Mouse (Mus musculus) bone marrow macrophage, adult 2 months (primary cell): ENCODE results near the gene Mad1l1. TPM values are rescaled to one million over a fixed set of nuclear protein-coding genes. Genes with fewer than 3 reads are reported as not detected.
"Not testable (repeated sequence)": the region's sequence is repeated elsewhere in the genome, so short reads cannot be mapped to it uniquely, and the experiment has no call there.

Experiments
- H3K27ac ChIP-seq: 2 replicates; pipeline ENCODE4 v1.5.1; 2012; ENCODE audit warnings: low read depth, low read length; ENCODE audit not compliant: insufficient read depth
- H3K4me1 ChIP-seq: 2 replicates; pipeline ENCODE4 v1.6.1; 2012; ENCODE audit warnings: low read length; ENCODE audit not compliant: control insufficient read depth, insufficient read depth
- H3K4me3 ChIP-seq: 2 replicates; pipeline ENCODE4 v1.5.1; 2012; ENCODE audit warnings: mild to moderate bottlenecking, low read length, moderate library complexity; ENCODE audit not compliant: insufficient read depth
- CTCF ChIP-seq: IDR thresholded peaks from 2 replicates; pipeline ENCODE4 v1.5.1; 2012; ENCODE audit warnings: low read depth, mild to moderate bottlenecking, low read length, moderate library complexity
- POLR2A ChIP-seq: IDR thresholded peaks from 2 replicates; pipeline ENCODE4 v1.6.1; 2012; ENCODE audit warnings: mild to moderate bottlenecking, low read depth, low read length, borderline replicate concordance
- polyA plus RNA-seq: library from polyadenylated mRNA; stranded (reverse); fragments of >200 nt; gene quantifications from 2 replicates; pipeline ENCODE4 v1.2.4, GENCODE M21; 2012; ENCODE audit not compliant: missing spikeins, insufficient read depth, insufficient read length

Mad1l1 gene
- 16.5 and 18.0 TPM in 2 replicates for polyA plus RNA-seq

DNA sequence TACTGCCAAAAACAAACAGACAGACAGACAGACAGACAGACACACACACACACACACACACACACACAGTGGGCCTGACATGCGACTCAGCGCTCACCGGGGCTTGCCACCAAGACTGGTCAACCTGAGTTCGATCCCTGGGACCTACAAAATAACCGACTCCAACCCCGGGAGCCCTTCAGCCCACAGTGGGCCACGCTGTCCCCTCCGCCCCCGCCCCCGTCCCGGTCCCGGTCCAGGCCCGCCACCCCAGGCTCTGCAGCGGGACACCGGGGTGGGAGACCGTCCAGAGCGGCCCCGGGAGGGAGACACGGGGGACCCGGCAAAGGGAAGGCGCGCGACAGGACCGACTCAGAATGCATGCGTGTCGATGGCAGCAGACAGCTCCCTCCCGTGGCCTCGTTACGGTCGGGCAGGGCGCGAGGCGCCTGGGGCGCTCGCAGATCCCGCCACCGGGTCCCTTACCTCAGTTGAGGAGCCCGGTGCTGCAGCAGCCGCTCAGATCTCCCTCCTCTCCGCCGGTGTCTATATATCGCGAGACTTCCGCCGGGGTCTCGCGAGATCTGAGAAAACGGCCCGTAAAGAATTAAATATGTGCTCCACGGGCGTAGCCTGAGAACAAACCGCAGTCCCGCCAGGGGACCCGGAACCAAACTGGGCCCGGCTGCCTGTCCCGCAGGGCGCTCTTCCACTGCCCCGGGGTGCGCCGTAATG is at the start of gene Mad1l1, which contains the start of gene Nudt1:
Gene Mad1l1 (minus strand): TSS at position 511 of the 714 bp plus-strand sequence.
Gene Nudt1 (plus strand): TSS at position 615 of the 714 bp plus-strand sequence.
- peak within 1 kb of the TSS; percentile 87 for H3K27ac ChIP-seq
- H3K4me3 ChIP-seq: peak within 1 kb of the TSS; percentile 98
- peaks cover 5% of the 10 kb centered on the region for H3K4me1 ChIP-seq
- TF ChIP-seq CTCF (no peak), POLR2A (no peak; the same call in 1 of the 2 replicates)

DNA sequence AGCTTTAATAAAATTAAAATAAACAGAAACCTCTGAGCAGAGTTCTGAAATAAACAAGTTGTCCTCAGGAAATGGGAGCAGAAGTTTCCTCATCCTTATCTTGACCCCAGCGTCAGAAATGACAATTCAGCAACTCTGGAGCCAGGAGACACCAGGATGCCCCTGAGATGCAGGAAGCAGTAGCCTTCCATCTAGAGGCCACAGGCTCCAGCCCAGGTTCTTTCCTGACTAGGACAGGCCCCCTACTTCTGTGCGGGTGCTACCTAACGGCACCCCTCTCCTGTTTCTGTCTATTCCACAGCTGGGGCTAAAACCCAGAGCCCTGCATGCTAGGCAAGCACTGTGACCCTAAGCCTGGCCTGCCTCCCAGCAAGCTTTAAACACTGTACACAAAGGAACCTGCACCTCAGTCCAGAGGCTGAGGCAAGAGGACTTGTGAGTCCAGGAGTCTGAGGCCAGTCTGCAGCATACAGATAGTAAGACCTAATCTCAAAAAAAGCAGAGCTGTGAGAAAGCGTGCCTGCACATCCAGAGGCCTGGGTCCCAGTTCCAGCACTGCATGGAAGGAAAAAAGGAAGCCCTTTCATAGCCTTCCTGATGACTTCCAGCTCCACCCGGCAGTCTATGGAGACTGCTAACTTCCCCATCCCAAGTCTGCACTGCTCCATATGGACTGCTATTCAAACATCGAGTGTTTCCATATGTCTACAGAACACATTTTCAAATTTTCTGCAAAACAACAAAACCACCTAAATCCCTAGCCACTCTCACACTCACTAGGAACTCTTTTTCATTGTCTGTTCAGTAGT is 49.3 kb upstream of the Mad1l1 start:
- Histone ChIP-seq H3K4me3 (no peak overlapping the region), H3K27ac (peak overlapping the region; percentile 48), H3K4me1 (peaks cover 47% of the 10 kb centered on the region)
- TF ChIP-seq CTCF: no peak
- no peak for TF ChIP-seq POLR2A

DNA sequence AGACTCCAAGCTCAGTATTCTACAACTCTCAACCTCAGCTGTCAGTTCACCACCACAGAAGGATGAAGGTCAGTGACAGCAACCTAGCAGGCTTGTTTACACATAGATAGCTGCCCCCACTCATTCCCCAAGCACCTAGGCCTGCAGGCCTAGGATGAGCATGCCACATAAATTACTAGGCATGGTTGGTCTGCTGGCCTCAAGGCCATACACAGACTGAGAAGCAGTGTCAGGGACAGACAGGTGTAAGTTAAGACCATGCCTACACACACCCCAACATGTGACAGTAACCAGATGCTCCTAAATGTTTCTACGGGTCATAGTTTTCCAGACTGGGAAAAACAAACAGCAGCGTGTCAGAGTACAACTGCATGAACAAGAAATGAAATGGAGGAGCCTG is 48.1 kb upstream of the Mad1l1 start:
- Histone ChIP-seq H3K27ac (no peak overlapping the region), H3K4me1 (peaks cover 41% of the 10 kb centered on the region), H3K4me3 (no peak overlapping the region)
- no peak for TF ChIP-seq CTCF
- no peak for TF ChIP-seq POLR2A

DNA sequence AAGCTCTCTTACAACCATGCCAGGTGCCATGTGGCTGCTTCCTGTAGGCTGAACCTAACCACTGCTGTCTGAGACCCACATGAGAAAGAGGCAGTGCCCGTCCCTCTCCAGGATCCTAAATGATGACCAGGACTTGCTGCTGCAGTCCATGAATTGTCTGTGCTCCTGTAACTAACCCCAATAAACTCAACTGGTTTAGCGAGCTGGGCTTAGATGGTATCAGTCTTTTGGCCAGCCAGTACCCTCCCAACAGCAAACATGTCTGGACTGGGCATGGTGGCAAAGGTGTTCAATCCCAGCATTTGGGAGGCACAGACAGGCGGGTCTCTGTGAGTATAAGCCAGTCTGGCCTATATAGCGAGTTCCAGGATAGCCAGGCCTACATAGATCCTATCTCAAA is 47.6 kb upstream of the Mad1l1 start:
- Histone ChIP-seq H3K4me1 (peaks cover 40% of the 10 kb centered on the region), H3K27ac (no peak overlapping the region), H3K4me3 (no peak overlapping the region)
- TF ChIP-seq POLR2A: no peak
- no peak for TF ChIP-seq CTCF

DNA sequence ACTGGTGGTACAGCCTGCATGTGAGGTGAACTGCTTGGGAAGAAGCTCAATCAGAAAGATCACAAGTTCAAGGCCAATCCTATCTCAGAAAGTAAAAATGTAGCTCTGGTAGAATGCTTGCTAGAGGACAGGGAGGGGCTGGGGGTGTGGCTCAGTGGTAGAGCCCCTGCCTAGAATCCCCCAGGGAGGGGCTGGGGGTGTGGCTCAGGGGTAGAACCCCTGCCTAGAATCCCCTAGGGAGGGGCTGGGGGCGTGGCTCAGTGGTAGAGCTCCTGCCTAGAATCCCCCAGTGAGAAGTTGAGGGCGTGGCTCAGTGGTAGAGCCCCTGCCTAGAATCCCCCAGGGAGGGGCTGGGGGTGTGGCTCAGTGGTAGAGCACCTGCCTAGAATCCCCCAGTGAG is 46.8 kb upstream of the Mad1l1 start:
- H3K4me1 ChIP-seq: peaks cover 33% of the 10 kb centered on the region
- H3K27ac ChIP-seq, H3K4me3 ChIP-seq: not testable (repeated sequence)

DNA sequence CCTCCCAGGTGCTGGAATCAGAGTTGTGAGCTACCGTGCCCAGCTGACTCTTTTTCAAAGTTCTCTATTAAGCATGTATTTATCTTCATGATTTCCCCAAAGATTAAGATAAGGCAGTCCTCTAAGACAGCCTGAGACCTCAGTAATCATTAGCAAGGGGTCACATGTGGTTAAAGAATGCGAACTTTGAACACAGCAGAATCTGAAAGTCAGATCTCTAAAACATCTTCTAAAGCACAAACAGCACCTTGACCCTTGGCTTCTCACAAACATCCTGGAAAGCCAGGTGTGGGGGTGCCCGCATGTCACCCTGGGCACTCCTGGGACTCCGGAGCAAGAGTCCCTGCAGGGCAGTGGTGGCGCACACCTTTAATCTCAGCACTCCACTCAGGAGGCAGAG is 43.1 kb upstream of the Mad1l1 start:
- Histone ChIP-seq H3K27ac (no peak overlapping the region), H3K4me1 (peaks cover 2% of the 10 kb centered on the region), H3K4me3 (no peak overlapping the region)
- TF ChIP-seq CTCF: no peak
- no peak for TF ChIP-seq POLR2A

DNA sequence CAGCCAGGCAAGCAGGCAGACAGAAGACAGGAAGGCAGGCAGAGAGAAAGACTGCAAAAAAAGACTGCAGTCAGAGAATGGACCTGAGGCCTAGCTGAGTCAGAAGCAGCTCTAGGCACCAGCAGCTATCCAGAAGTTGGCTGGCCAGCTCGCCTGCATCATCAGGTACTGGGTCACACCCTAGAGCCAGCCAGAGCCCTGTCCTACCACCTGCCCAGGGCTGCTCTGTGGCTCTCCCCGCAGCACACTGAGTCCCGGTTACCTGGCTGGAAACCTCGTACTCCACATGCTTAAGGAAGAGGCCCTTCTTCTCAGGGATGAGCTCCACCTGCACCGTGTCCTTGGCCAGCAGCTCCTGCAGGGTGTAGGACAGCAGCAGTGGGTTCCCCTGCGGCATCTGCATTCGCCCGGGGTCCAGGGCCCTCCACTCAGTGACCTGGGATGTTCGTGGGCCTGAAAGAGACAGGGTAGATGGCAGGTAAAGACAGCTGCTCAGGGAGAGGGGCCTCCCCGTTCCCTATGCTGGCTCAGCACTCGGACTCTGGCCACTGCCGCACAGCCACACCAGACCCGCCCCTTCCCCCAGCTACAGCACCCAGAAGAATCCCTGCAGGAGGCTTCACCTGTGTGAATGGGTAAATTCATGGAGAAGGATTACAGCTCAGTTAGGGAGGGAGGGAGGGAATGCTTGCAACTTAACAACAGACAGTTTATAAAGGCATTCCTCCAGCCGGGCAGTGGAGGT is 38.8 kb upstream of the Mad1l1 start:
- TF ChIP-seq POLR2A (no peak), CTCF (no peak)
- Histone ChIP-seq H3K4me1 (no peaks in the 10 kb centered on the region), H3K4me3 (no peak overlapping the region), H3K27ac (no peak overlapping the region)

DNA sequence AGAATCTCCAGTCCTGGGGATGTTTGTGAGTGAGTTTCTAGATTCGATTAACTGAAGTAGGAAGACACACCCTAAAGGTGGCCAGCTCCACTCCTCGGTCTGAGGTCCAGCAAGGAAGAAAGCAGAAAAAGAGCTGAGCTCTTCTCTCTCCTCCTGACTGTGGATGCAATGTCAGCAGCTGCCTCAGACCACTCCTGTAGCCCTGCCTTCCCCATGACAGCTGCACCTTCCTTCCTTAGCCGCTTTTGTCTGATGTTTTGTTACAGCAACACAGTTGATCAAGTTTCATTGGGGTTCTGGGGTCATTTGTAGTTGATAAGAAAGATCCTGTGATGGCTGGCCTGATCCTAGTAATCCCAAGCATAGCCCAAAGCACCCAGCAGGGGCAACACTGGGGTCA is 36.1 kb upstream of the Mad1l1 start:
- Histone ChIP-seq H3K4me3 (no peak overlapping the region), H3K27ac (no peak overlapping the region), H3K4me1 (no peaks in the 10 kb centered on the region)
- TF ChIP-seq POLR2A (no peak), CTCF (no peak)

DNA sequence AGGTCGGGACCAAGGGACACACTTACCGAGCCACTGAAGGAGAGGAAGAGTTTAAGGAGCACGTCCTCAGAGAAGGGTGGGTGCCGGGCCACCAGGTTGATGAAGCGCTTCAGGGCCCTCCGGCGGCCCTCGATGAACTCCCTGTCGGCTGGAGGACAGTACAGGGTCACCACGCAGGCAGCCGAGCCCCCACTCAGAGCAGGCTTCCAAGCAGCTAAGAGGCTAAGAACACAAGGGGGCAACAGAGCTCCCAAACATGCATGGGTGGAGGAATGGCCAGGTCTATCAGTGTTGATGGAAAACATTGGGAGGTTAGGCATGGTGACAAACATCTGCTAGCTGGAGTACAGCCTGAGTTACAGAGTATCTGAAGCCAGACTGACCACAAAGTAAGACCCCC is 34.6 kb upstream of the Mad1l1 start:
- Histone ChIP-seq H3K4me3 (no peak overlapping the region), H3K27ac (no peak overlapping the region), H3K4me1 (peaks cover 9% of the 10 kb centered on the region)
- TF ChIP-seq CTCF: no peak
- no peak for TF ChIP-seq POLR2A
